In genomic region chr2:170411490-170412168, GRCm38 (mm10) we compare ENCODE assay signal across 9 mouse cellular contexts. TPM values are rescaled to one million over a fixed set of nuclear protein-coding genes. Genes with fewer than 3 reads are reported as not detected.
DNase-seq lines count a peak whose midpoint lies in the region; ATAC-seq and TF ChIP-seq lines count a peak whose summit lies in the region.
"Had no signal": no experiment of that assay in that cellular context is flagged by ENCODE, and none has a peak within 500 bp of the region (broad histone marks: within the 10 kb centered on the region; RNA-seq: fewer than 3 reads in every experiment).

No protein-coding gene starts in this region.

- peak overlapping the region; percentile 45 for H3K4me2 ChIP-seq in midbrain, embryonic 14.5 days (ENCODE audit: low read length)

- H3K27me3 ChIP-seq in heart, embryonic 10.5 days (ENCODE audit: insufficient read depth, poor library complexity, severe bottlenecking): peaks cover 68% of the 10 kb centered on the region
- H3K27me3 ChIP-seq in midbrain, embryonic 14.5 days (ENCODE audit: control insufficient read depth, insufficient read depth, low read length): 0 out of 2 replicates have a peak, but pooled peaks cover 8% of the 10 kb centered on the region

- no peak; the same call in 1 of the 2 replicates for ATAC-seq in midbrain, embryonic 14.5 days (ENCODE audit: low FRiP score, low TSS enrichment)

- in situ Hi-C loops in ES-E14 (cut with MboI; ENCODE audit: low sequenced_read_pairs in 2 of 2, unreplicated experiment in 2 of 2): no loop called here

- H3K27ac ChIP-seq in heart, embryonic 10.5 days: no peak overlapping the region
- H3K27ac ChIP-seq in ES-E14 (ENCODE audit: insufficient read depth, low read depth, low read length, poor library complexity, severe bottlenecking): no peak overlapping the region
- H3K27ac ChIP-seq in midbrain, embryonic 14.5 days (replicated peaks; ENCODE audit: low read depth, low read length): no peak overlapping the region

- WGBS in heart, embryonic 10.5 days: 3% methylated on average over 13 of the region's 13 CpGs
- 17% methylated on average over 13 of the region's 13 CpGs for WGBS in midbrain, embryonic 14.5 days

- DNase-seq in heart, embryonic 10.5 days (ENCODE audit: low spot score): no peak
- no peak for DNase-seq in heart, adult 18-20 months
- DNase-seq in ES-E14 (ENCODE audit: low read depth, low spot score): peak; percentile 70
- DNase-seq in forelimb bud, embryonic 11.5 days (ENCODE audit: low read depth, low spot score): peak; percentile 23
- DNase-seq in midbrain, embryonic 14.5 days: peak; percentile 61
- no peak for DNase-seq in thymus, postnatal 10 days (ENCODE audit: low spot score in 2 of 2)
- DNase-seq in adrenal gland, adult 18-20 months (ENCODE audit: low spot score in 2 of 2): no peak
- no peak for DNase-seq in spleen, postnatal 4 days (ENCODE audit: low spot score in 2 of 2)
- DNase-seq: thymus, postnatal 4 days had no signal

- peak overlapping the region; percentile 44 for H3K4me3 ChIP-seq in heart, embryonic 10.5 days
- peak overlapping the region; percentile 29 to 51; a peak in 3 of 4 replicates for H3K4me3 ChIP-seq in ES-E14 (ENCODE audit: insufficient read depth in 1 of 2, low read depth in 1 of 2, low read length in 2 of 2, poor library complexity in 1 of 2, severe bottlenecking in 1 of 2)
- H3K4me3 ChIP-seq in midbrain, embryonic 14.5 days (replicated peaks; ENCODE audit: low read depth, low read length): peak overlapping the region; percentile 17; the same call in 1 of the 2 replicates

- no peak overlapping the region for H3K9ac ChIP-seq in ES-E14 (ENCODE audit: insufficient read depth, low read depth, low read length, poor library complexity, severe bottlenecking)
- H3K9ac ChIP-seq in midbrain, embryonic 14.5 days (replicated peaks; ENCODE audit: low read length): no peak overlapping the region

- peaks cover 10% of the 10 kb centered on the region for H3K4me1 ChIP-seq in heart, embryonic 10.5 days
- H3K4me1 ChIP-seq in ES-E14 (ENCODE audit: control insufficient read depth in 2 of 2, insufficient read depth in 2 of 2, low read length in 2 of 2, poor library complexity in 1 of 2): peaks cover 5 to 6% of the 10 kb centered on the region in 2 experiments; a peak in 2 of 4 replicates
- peaks cover 6% of the 10 kb centered on the region; the same call in 1 of the 2 replicates for H3K4me1 ChIP-seq in midbrain, embryonic 14.5 days (ENCODE audit: control insufficient read depth, insufficient read depth, low read length)

- no peaks in the 10 kb centered on the region for H3K36me3 ChIP-seq in heart, embryonic 10.5 days
- H3K36me3 ChIP-seq in ES-E14 (ENCODE audit: control insufficient read depth, insufficient read depth, low read length, poor library complexity, severe bottlenecking): no peaks in the 10 kb centered on the region
- H3K36me3 ChIP-seq in midbrain, embryonic 14.5 days (ENCODE audit: control insufficient read depth, insufficient read depth, low read length): no peaks in the 10 kb centered on the region

- no peaks in the 10 kb centered on the region for H3K9me3 ChIP-seq in heart, embryonic 10.5 days
- no peaks in the 10 kb centered on the region for H3K9me3 ChIP-seq in ES-E14 (ENCODE audit: control insufficient read depth, insufficient read depth, low read depth, low read length)
- no peaks in the 10 kb centered on the region for H3K9me3 ChIP-seq in midbrain, embryonic 14.5 days (ENCODE audit: control insufficient read depth, low read length)

TF ChIP-seq in ES-E14, 5 proteins besides CTCF, POLR2A, EP300 and RAD21:
- no peak for TF ChIP-seq CHD2 (IDR thresholded peaks at IDR 0.05; ENCODE audit: low read depth, low read length)
- TF ChIP-seq ZC3H11A (IDR thresholded peaks at IDR 0.05; ENCODE audit: borderline replicate concordance, low read depth, low read length): no peak
- TF ChIP-seq MAFK (IDR thresholded peaks at IDR 0.05; ENCODE audit: insufficient read depth, low read depth, low read length): no peak
- 0 out of 2 replicates have a peak, but pooled peaks have one; percentile 46 for TF ChIP-seq HCFC1 (IDR thresholded peaks at IDR 0.05; ENCODE audit: borderline replicate concordance, insufficient read depth, low read length)
- no peak for TF ChIP-seq ZNF384 (IDR thresholded peaks at IDR 0.05; ENCODE audit: low read depth, low read length)

RNA-seq across cellular contexts. Expression of gene Bcas1, which starts 16.0 kb away (rescaled TPM):
- 1.5 and 3.0 TPM in 2 replicates for polyA plus RNA-seq in heart, embryonic 10.5 days (2016; fragmentation: Nextera tagmentation; extraction: Ambion mirVana)
- under 1 TPM; 0.25 to 0.87 TPM for total RNA-seq in heart, adult 18-20 months (2021)
- 2.1 and 2.9 TPM in 2 replicates for total RNA-seq in ES-E14 (2012; rRNA removed)
- 7.2 and 13.0 TPM in 2 replicates for polyA plus RNA-seq in midbrain, embryonic 14.5 days (2014; fragmentation: Nextera tagmentation; extraction: Ambion mirVana)
- total RNA-seq in adrenal gland, adult 18-20 months (2021): under 1 TPM; 0.36 to 0.38 TPM

Comparison
In these comparisons a context has a peak if more than half of its experiments do, and no peak if none do; other contexts are left out.
1. DNase-seq: peak in ES-E14 (single experiment), forelimb bud, embryonic 11.5 days (single experiment) and midbrain, embryonic 14.5 days (single experiment); none in heart, embryonic 10.5 days (single experiment), heart, adult 18-20 months (0 of 2), thymus, postnatal 10 days (0 of 2), adrenal gland, adult 18-20 months (0 of 2) and spleen, postnatal 4 days (0 of 2).
2. Peak in every context shown above with its lines, with median percentiles within 50 percentile points of each other: H3K4me3 ChIP-seq.